Mouse (Mus musculus) kidney, adult 18-20 months (tissue): Measurements from ENCODE around the gene Pcbp4.

Experiments used
- DNase-seq: peaks from one replicate; pipeline ENCODE4 v3.0.0; 2021

Pcbp4 gene

GRCm38 (mm10) chr9:106453271-106454070, at the start of gene Pcbp4:
Gene Pcbp4 (plus strand): TSS chr9:106453291.
- peak; percentile 85 for DNase-seq

- DNase-seq = peak; percentile 35
Measured at GRCm38 (mm10) chr9:106405275-106405674, 47.8 kb upstream of the Pcbp4 start.

GRCm38 (mm10) chr9:106406443-106407078, 46.5 kb upstream of the Pcbp4 start:
- peak; percentile 36 for DNase-seq

GRCm38 (mm10) chr9:106409096-106409495, 44.0 kb upstream of the Pcbp4 start:
- DNase-seq = no peak

- no peak for DNase-seq
Measured at GRCm38 (mm10) chr9:106410086-106410650, 42.9 kb upstream of the Pcbp4 start.

GRCm38 (mm10) chr9:106411091-106411594, 41.9 kb upstream of the Pcbp4 start:
- DNase-seq = no peak

- no peak for DNase-seq
Measured at GRCm38 (mm10) chr9:106411729-106412128, 41.4 kb upstream of the Pcbp4 start.

GRCm38 (mm10) chr9:106412210-106412609, 40.9 kb upstream of the Pcbp4 start:
- no peak for DNase-seq

GRCm38 (mm10) chr9:106413606-106414005, 39.5 kb upstream of the Pcbp4 start:
- no peak for DNase-seq

GRCm38 (mm10) chr9:106416826-106417225, 36.3 kb upstream of the Pcbp4 start:
- no peak for DNase-seq

- peak; percentile 77 for DNase-seq
Measured at GRCm38 (mm10) chr9:106417841-106418625, 35.1 kb upstream of the Pcbp4 start.

GRCm38 (mm10) chr9:106420608-106421007, 32.5 kb upstream of the Pcbp4 start:
- DNase-seq = no peak

GRCm38 (mm10) chr9:106421033-106421864, 31.8 kb upstream of the Pcbp4 start:
- no peak for DNase-seq

- DNase-seq = peak; percentile 88
Measured at GRCm38 (mm10) chr9:106421865-106422160, 31.3 kb upstream of the Pcbp4 start.

GRCm38 (mm10) chr9:106428719-106429220, 24.3 kb upstream of the Pcbp4 start:
- no peak for DNase-seq

GRCm38 (mm10) chr9:106429221-106430014, 23.7 kb upstream of the Pcbp4 start, which contains the start of gene Rpl29:
Gene Rpl29 (plus strand): TSS chr9:106429454.
- DNase-seq = peak; percentile 96

- DNase-seq = no peak
Measured at GRCm38 (mm10) chr9:106430015-106430264, 23.2 kb upstream of the Pcbp4 start.

GRCm38 (mm10) chr9:106433389-106433788, 19.7 kb upstream of the Pcbp4 start:
- DNase-seq = no peak

GRCm38 (mm10) chr9:106436566-106436965, 16.5 kb upstream of the Pcbp4 start:
- DNase-seq = peak; percentile 4

- no peak for DNase-seq
Measured at GRCm38 (mm10) chr9:106442680-106443079, 10.4 kb upstream of the Pcbp4 start.

GRCm38 (mm10) chr9:106444836-106445235, 8.3 kb upstream of the Pcbp4 start:
- DNase-seq = peak; percentile 50
